Mouse (Mus musculus) ES-E14 (cell line): ENCODE measurements around the gene Med1. TPM values are rescaled to one million over a fixed set of nuclear protein-coding genes. Genes with fewer than 3 reads are reported as not detected.
"Not testable (repeated sequence)": the region's sequence is repeated elsewhere in the genome, so short reads cannot be mapped to it uniquely, and the experiment has no call there.

Experiments used
- DNase-seq: peaks from one replicate; pipeline ENCODE4 v3.0.0-alpha.2; 2013; ENCODE audit warnings: low read depth, low spot score
- H3K27ac ChIP-seq: 2 replicates; pipeline ENCODE4 v1.5.1; 2012; ENCODE audit warnings: low read depth, mild to moderate bottlenecking, low read length, moderate library complexity, mixed read lengths; ENCODE audit not compliant: poor library complexity, insufficient read depth, severe bottlenecking
- H3K36me3 ChIP-seq: 2 replicates; pipeline ENCODE4 v1.6.1; 2012; ENCODE audit warnings: mild to moderate bottlenecking, low read length, moderate library complexity, mixed read lengths; ENCODE audit not compliant: control insufficient read depth, poor library complexity, insufficient read depth, severe bottlenecking
- H3K4me1 ChIP-seq, 2 experiments: fragments of 150-350 bp in 1 of 2; sonication (generic) in 1 of 2; 2 replicates each; pipeline ENCODE4 v1.6.1; 2012; ENCODE audit warnings: low read length in 2 of 2, mild to moderate bottlenecking in 1 of 2, mixed read lengths in 1 of 2; ENCODE audit not compliant: control insufficient read depth in 2 of 2, insufficient read depth in 2 of 2, poor library complexity in 1 of 2
- H3K4me3 ChIP-seq, 2 experiments: fragments of 150-350 bp in 1 of 2; sonication (generic) in 1 of 2; 2 replicates each; pipeline ENCODE4 v1.5.1; 2012; ENCODE audit warnings: low read length in 2 of 2, low read depth in 1 of 2, mild to moderate bottlenecking in 1 of 2, mixed read lengths in 1 of 2; ENCODE audit not compliant: insufficient read depth in 1 of 2, poor library complexity in 1 of 2, severe bottlenecking in 1 of 2
- H3K9ac ChIP-seq: 2 replicates; pipeline ENCODE4 v1.6.1; 2012; ENCODE audit warnings: low read depth, mild to moderate bottlenecking, low read length, mixed read lengths; ENCODE audit not compliant: poor library complexity, insufficient read depth, severe bottlenecking
- H3K9me3 ChIP-seq: fragments of 150-350 bp; sonication (generic); 2 replicates; pipeline ENCODE4 v1.6.1; 2012; ENCODE audit warnings: low read depth, mild to moderate bottlenecking, low read length; ENCODE audit not compliant: control insufficient read depth, insufficient read depth
- CHD2 ChIP-seq: IDR thresholded peaks from 2 replicates; pipeline ENCODE4 v1.6.1; 2014; ENCODE audit warnings: mild to moderate bottlenecking, low read depth, low read length, inconsistent platforms
- HCFC1 ChIP-seq: IDR thresholded peaks from 2 replicates; pipeline ENCODE4 v1.6.1; 2012; ENCODE audit warnings: low read length, inconsistent platforms, borderline replicate concordance; ENCODE audit not compliant: insufficient read depth
- MAFK ChIP-seq: IDR thresholded peaks from 2 replicates; pipeline ENCODE4 v1.6.1; 2014; ENCODE audit warnings: mild to moderate bottlenecking, low read depth, low read length, inconsistent platforms; ENCODE audit not compliant: insufficient read depth
- ZC3H11A ChIP-seq: IDR thresholded peaks from 2 replicates; pipeline ENCODE4 v1.6.1; 2012; ENCODE audit warnings: low read depth, mild to moderate bottlenecking, inconsistent platforms, low read length, borderline replicate concordance
- ZNF384 ChIP-seq: IDR thresholded peaks from 2 replicates; pipeline ENCODE4 v1.6.1; 2012; ENCODE audit warnings: low read depth, low read length, inconsistent platforms
- in situ Hi-C, 2 experiments: fragments of 600-800 bp; cut with MboI; formaldehyde crosslinking; loops; one replicate each; pipeline ENCODE4 v1.15.1; 2025; ENCODE audit warnings: low sequenced_read_pairs in 2 of 2, inconsistent platforms in 1 of 2; ENCODE audit not compliant: unreplicated experiment in 2 of 2
- total RNA-seq: library from RNA; depleted of rRNA; stranded (reverse); fragments of 300-350 nt; gene quantifications from 2 replicates; pipeline ENCODE4 v1.2.3, GENCODE M21; 2012

The Med1 gene
- total RNA-seq, 1 experiment, result 27.9 TPM

DNA sequence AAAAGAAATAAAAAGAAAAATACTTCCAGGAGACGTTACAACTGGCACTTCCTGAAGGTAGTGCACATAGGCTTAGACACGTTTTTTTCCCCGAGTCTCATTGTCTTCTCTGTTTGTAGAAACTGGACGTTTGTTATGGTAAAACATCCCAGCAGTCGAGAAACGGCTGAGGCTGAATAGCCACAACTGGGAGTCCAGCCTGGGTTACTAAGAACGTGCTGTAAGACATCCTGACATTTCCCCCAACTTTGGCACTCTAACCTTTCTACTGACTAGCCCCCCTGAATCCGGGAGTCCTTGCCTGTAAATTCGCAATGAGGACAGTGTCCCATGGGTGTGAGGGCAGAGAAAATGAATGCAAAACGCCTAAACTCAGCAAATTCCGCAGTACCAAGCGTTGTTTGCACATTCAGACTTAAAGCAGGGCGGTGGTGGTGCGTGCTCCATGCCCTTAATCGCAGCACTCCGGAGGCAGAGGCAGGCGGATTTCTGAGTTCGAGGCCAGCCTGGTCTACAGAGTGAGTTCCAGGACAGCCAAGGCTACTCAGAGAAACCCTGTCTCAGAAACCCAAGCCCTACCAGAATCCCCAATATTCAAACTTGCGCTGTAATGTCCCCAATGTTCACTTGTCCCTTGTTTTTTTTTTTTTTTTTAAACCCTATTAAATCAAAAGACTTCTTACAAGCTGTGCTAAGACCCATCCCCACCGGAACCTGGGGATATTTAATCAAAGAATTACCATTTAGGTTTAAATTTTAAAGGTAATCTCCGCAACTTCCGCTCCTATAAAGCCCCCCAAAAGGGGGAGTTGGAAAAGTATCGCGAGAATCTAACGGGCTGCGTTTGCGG lies 8.9 kb upstream of the Med1 start:
- peak; percentile 51 for DNase-seq
- H3K9me3 ChIP-seq, result no peaks in the 10 kb centered on the region
- in situ Hi-C loops, result no loop called here

GRCm38 (mm10) chr11:98190820-98191219 lies 2.3 kb downstream of the Med1 start:
- Histone ChIP-seq H3K9ac (no peak overlapping the region), H3K9me3 (no peaks in the 10 kb centered on the region), H3K27ac (no peak overlapping the region), H3K4me1 (peaks cover 2 to 7% of the 10 kb centered on the region in 2 experiments; a peak in 1 of 4 replicates), H3K36me3 (peaks cover 22% of the 10 kb centered on the region), H3K4me3 (no peak overlapping the region)
- in situ Hi-C loops, result no loop called here
- no peak for TF ChIP-seq HCFC1
- no peak for TF ChIP-seq ZNF384
- TF ChIP-seq MAFK, result no peak
- no peak for TF ChIP-seq ZC3H11A
- TF ChIP-seq CHD2, result no peak
- no peak for DNase-seq

More for the DNA sequence above, 8.9 kb upstream of the Med1 start:
- Histone ChIP-seq H3K4me1 (peaks cover 0 to 11% of the 10 kb centered on the region in 2 experiments; a peak in 3 of 4 replicates), H3K9ac (peak overlapping the region; percentile 91), H3K36me3 (0 out of 2 replicates have a peak, but pooled peaks cover 4% of the 10 kb centered on the region), H3K4me3 (peak overlapping the region; percentile 56 to 87), H3K27ac (peak overlapping the region; percentile 95)
- TF ChIP-seq MAFK (peak; percentile 41), ZNF384 (peak; percentile 88), HCFC1 (no peak), CHD2 (no peak), ZC3H11A (no peak)

GRCm38 (mm10) chr11:98187640-98188395 lies 5.3 kb downstream of the Med1 start:
- no peaks in the 10 kb centered on the region for H3K9me3 ChIP-seq
- H3K4me3 ChIP-seq, result no peak overlapping the region
- in situ Hi-C loops, result no loop called here
- H3K9ac ChIP-seq, result no peak overlapping the region
- no peak overlapping the region for H3K27ac ChIP-seq
- H3K4me1 ChIP-seq, result peaks cover 2 to 7% of the 10 kb centered on the region in 2 experiments; a peak in 1 of 4 replicates
- TF ChIP-seq MAFK (no peak), HCFC1 (no peak), ZC3H11A (no peak), CHD2 (no peak), ZNF384 (no peak)
- no peak for DNase-seq
- H3K36me3 ChIP-seq, result peaks cover 29% of the 10 kb centered on the region

GRCm38 (mm10) chr11:98182149-98182548 lies 10.9 kb downstream of the Med1 start:
- H3K9me3 ChIP-seq, in situ Hi-C loops, DNase-seq, H3K4me1 ChIP-seq, H3K4me3 ChIP-seq, H3K9ac ChIP-seq: not testable (repeated sequence)
- TF ChIP-seq MAFK, result 0 out of 2 replicates have a peak, but pooled peaks have one; percentile 35
- H3K36me3 ChIP-seq, result peaks cover 30% of the 10 kb centered on the region
- H3K27ac ChIP-seq, result peak overlapping the region; percentile 63
